Mouse (Mus musculus): ENCODE data around the gene Kif3c.

- TF ChIP-seq ZMIZ1 (IDR thresholded peaks at IDR 0.05; ENCODE audit: low read depth, low read length) (no peak), MYC (IDR thresholded peaks at IDR 0.05; ENCODE audit: low read depth, low read length) (no peak), USF1 (IDR thresholded peaks at IDR 0.05; ENCODE audit: low read depth, low read length) (no peak), NRF1 (IDR thresholded peaks at IDR 0.05; ENCODE audit: low read depth, low read length) (no peak), KAT2A (IDR thresholded peaks at IDR 0.05; ENCODE audit: insufficient replicate concordance, low read length) (no peak), CTCF (conservative IDR thresholded peaks at IDR 0.05 in 1 of 2, IDR thresholded peaks at IDR 0.05 in 1 of 2; ENCODE audit: low read depth in 2 of 2, low read length in 2 of 2) (no peak), POLR2A (IDR thresholded peaks at IDR 0.05; ENCODE audit: low read depth, low read length) (no peak), MXI1 (IDR thresholded peaks at IDR 0.05; ENCODE audit: low read depth, low read length) (no peak), RAD21 (IDR thresholded peaks at IDR 0.05; ENCODE audit: low read depth, low read length) (no peak), RCOR1 (conservative IDR thresholded peaks at IDR 0.05; ENCODE audit: low read depth, low read length) (no peak)
Measured at GRCm38 (mm10) chr12:3329677-3330076, 35.3 kb upstream of the Kif3c start.

Measured in CH12.LX (cell line).